Mouse (Mus musculus) testis, postnatal 14 days (tissue): Measurements from ENCODE around the gene Cachd1.
A peak's percentile ranks its signal among the peaks of the same experiment; 100 is the strongest.

Source experiments
- DNase-seq: peaks from one replicate; pipeline ENCODE4 v3.0.0; 2021; ENCODE audit warnings: low spot score

Gene Cachd1

GRCm38 (mm10) chr4:100776043-100776870, at the start of gene Cachd1:
Gene Cachd1 (plus strand): TSS chr4:100776675.
- peak; percentile 54 for DNase-seq

- no peak for DNase-seq
Measured at GRCm38 (mm10) chr4:100728896-100729479, 47.5 kb upstream of the Cachd1 start.

GRCm38 (mm10) chr4:100735098-100735935, 41.2 kb upstream of the Cachd1 start:
- no peak for DNase-seq

- no peak for DNase-seq
Measured at GRCm38 (mm10) chr4:100735936-100736349, 40.5 kb upstream of the Cachd1 start.

- no peak for DNase-seq
Measured at GRCm38 (mm10) chr4:100743615-100744014, 32.9 kb upstream of the Cachd1 start.

DNA sequence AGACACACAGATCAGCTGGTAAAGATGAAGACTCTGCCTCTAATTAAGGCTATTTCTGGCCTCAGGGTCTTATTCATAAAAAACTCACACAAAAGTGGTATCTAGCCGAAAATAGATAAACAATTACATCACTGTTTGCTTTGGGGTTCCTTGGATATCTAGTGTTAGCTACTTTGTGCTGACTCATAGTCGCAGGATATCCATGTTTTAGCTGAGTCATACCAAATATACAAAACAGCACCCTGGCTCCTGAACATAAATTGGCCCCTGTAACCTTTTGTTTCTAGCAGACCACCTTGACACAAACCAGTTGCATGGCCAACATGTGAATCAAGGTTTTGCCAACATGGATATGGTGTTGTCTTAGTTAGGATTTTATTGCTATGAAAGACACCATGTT, 24.2 kb upstream of the Cachd1 start:
- no peak for DNase-seq

- DNase-seq: no peak
Measured at GRCm38 (mm10) chr4:100755632-100756031, 20.8 kb upstream of the Cachd1 start.

- DNase-seq: no peak
Measured at GRCm38 (mm10) chr4:100756499-100756898, 20.0 kb upstream of the Cachd1 start.

- DNase-seq: no peak
Measured at GRCm38 (mm10) chr4:100758265-100758898, 18.1 kb upstream of the Cachd1 start.

GRCm38 (mm10) chr4:100759603-100760002, 16.9 kb upstream of the Cachd1 start:
- DNase-seq: no peak

DNA sequence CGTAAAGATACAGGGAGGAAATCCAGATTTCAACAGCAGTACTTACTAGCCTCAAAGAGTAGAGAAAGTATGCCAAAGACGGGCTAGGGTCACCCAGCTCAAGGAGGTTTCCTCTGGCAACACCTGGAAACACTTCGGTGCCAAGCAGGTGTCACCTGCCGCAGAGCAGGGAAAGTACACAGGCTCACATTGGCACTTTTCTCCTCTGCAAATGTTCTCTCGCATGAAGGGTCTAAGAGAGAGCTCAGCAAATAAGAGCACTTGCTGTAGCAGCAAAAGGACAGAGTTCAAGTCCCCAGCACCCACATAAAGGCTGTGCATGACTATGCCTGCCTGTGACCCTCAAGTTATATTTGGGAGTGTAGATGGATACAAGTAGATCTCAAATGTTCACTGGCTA, 16.1 kb upstream of the Cachd1 start:
- DNase-seq: no peak

DNA sequence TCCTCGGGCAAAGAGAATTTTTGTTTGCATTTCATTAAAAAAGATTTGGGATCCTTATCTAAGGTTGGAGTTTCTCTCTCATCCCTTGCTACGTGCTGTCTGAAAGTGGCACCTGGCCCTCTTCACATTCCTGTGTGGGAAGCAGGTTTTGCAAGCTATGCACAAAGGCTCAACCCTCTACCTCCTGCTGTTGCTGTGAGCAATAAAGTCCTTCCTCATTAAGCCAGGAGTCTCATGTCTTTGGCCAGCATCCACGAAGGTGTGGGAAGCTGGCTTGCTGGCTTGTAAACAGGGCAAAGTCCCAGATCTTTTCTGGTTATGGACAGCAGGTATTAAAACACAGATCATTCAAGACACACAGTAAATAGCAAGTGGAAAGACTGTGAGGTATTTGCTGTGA, 7.9 kb upstream of the Cachd1 start:
- no peak for DNase-seq

- DNase-seq: peak; percentile 15
Measured at GRCm38 (mm10) chr4:100776871-100777375, 448 bp downstream of the Cachd1 start.

DNA sequence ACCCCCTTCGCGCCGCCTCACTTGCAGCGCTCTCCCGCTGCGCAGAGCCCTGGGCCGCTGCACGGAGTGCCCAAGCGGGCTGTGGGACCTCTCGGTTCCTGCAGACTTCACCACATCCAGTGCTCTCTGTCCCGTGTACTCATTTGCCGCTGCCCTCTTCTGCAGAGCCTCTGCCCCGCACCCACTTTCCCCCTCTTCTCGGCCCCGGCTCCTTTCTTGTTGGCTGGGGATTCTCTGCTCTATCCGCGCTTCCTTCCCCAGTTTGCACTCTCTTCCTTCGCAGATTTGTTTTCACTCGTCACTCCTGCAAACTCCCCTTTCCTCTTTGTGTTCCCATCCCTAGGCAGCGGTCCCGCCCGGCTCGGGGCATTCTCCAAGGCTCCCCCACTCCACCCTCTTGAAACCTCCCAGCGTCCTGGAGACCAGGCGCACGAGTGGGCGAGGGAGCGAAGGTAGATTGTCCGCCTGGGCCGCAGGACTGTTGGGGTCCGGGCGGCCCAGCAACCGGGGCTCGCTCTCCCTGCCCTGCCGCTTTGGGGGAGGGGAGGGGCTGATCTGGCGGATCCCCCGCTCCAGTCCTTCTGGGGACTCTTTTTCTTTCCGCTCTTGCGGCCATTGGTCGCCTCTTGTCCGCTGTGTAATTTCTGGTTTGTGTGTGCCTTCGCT, 1.0 kb downstream of the Cachd1 start:
- DNase-seq: peak; percentile 8

DNA sequence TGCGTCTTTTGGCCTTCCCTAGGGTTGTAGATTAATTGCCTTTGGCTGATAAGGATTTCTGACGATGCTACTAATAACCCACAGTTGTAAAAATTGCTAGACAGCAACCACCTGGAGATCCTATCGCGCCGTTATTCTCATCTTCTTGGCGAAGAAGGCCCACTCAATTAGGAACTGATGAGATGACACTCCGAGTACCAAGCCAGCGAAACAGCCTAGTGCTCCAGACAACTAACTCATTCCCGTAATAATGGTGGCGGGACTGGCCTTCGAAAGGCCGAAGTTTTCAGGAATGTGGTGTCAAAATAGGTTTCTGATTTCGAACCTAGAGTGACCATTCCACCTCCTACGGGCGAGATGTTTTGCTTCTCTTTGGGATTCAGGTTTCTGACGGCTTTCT, 1.6 kb downstream of the Cachd1 start:
- DNase-seq: no peak

DNA sequence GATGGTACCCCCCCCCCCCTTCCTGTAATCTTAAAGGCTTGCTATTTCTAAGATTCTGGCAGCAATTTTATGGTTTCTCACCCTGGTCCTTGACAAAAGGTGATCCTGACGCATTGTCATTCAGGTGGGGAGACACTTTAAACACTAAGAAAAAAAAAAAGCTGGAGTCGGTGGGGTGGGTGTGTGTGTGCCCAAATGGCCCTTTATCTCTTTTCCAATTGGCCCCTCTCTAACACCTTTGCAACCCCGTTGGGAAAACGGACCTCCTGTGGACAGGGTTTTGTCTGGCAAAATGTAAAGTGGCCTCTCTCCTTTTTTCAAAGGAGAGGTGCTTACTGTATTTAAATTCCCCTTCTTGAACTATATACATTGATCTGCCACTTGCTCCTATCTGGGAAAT, 2.5 kb downstream of the Cachd1 start:
- DNase-seq: no peak

DNA sequence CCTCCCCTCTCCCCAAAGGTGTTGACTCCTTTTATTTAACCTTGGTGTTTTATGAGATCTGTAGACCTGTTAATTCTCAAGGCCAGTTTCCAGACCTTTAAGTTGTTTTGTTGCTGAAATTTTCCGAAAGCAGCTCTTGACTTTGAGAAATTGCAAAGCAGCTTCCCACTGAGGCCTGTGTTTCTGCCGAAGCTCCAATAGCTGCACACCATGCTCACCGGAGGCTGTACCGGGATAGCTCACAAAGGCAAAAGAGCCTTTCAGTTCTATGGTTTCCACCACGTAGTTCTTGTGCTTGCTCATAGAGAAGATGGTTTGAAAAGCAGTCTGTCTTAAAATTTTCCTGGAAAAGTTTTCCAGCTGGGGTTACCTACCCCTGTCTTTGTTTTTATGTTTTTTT, 3.2 kb downstream of the Cachd1 start:
- no peak for DNase-seq

GRCm38 (mm10) chr4:100780911-100781310, 4.4 kb downstream of the Cachd1 start:
- no peak for DNase-seq

GRCm38 (mm10) chr4:100782348-100782747, 5.9 kb downstream of the Cachd1 start:
- no peak for DNase-seq

DNA sequence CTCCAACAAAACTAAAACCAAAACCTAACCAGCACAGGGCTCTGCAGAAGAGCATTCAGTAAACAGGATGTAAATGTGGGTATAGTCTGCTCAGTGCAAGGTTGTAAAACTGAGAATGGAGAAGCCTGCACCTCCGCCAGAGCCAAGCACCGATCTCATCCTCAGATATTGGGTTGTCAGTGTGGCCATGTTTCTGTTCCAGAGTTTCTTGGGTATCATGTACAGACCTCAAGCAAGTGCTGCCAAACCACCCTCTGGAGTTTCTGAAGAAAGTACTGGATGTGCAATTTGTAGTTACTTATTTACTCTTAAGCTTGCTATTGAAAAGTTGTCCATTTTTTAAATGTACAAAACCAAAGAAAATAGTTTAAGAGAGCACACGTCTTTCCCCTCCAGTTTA, 6.4 kb downstream of the Cachd1 start:
- no peak for DNase-seq

- DNase-seq: no peak
Measured at GRCm38 (mm10) chr4:100787201-100787600, 10.7 kb downstream of the Cachd1 start.

- no peak for DNase-seq
Measured at GRCm38 (mm10) chr4:100790176-100790575, 13.7 kb downstream of the Cachd1 start.
